Comparison of ENCODE assay signal across 16 mouse cellular contexts in genomic region chr17:47642992-47643391, GRCm38 (mm10). TPM values are rescaled to one million over a fixed set of nuclear protein-coding genes. Genes with fewer than 3 reads are reported as not detected.
A peak's percentile ranks its signal among the peaks of the same experiment; 100 is the strongest.
DNase-seq lines count a peak whose midpoint lies in the region; ATAC-seq and TF ChIP-seq lines count a peak whose summit lies in the region.
"Had no signal": no experiment of that assay in that cellular context is flagged by ENCODE, and none has a peak within 500 bp of the region (broad histone marks: within the 10 kb centered on the region; RNA-seq: fewer than 3 reads in every experiment).

No protein-coding gene starts in this region.

- H3K36me3 ChIP-seq in kidney, adult 2 months (ENCODE audit: control insufficient read depth, insufficient read depth, low read length): no peaks in the 10 kb centered on the region
- H3K36me3 ChIP-seq in midbrain, postnatal 0 days (ENCODE audit: insufficient read depth, low read length): no peaks in the 10 kb centered on the region
- no peaks in the 10 kb centered on the region for H3K36me3 ChIP-seq in midbrain, embryonic 15.5 days (replicated peaks)
- H3K36me3 ChIP-seq in MEL (ENCODE audit: control insufficient read depth in 1 of 2, insufficient read depth in 2 of 2, low read length in 2 of 2): no peaks in the 10 kb centered on the region
- H3K36me3 ChIP-seq: forebrain, embryonic 15.5 days; kidney, embryonic 15.5 days; neural tube, embryonic 15.5 days had no signal

- no peaks in the 10 kb centered on the region for H3K27me3 ChIP-seq in kidney, adult 2 months (replicated peaks; ENCODE audit: control insufficient read depth, insufficient read depth, low read length)
- no peaks in the 10 kb centered on the region for H3K27me3 ChIP-seq in midbrain, postnatal 0 days (ENCODE audit: insufficient read depth, low read length)
- H3K27me3 ChIP-seq in midbrain, embryonic 15.5 days (replicated peaks): no peaks in the 10 kb centered on the region
- no peaks in the 10 kb centered on the region for H3K27me3 ChIP-seq in MEL (ENCODE audit: control insufficient read depth in 1 of 2, insufficient read depth in 2 of 2, low read length in 2 of 2)
- H3K27me3 ChIP-seq: forebrain, embryonic 15.5 days; kidney, embryonic 15.5 days; neural tube, embryonic 15.5 days had no signal

- H3K27ac ChIP-seq in kidney, adult 2 months (ENCODE audit: insufficient read depth, low read depth, low read length): no peak overlapping the region
- no peak overlapping the region for H3K27ac ChIP-seq in midbrain, postnatal 0 days (ENCODE audit: low read depth, low read length)
- H3K27ac ChIP-seq in midbrain, embryonic 15.5 days: no peak overlapping the region
- H3K27ac ChIP-seq in MEL (ENCODE audit: control insufficient read depth, low read depth, low read length): no peak overlapping the region
- H3K27ac ChIP-seq: forebrain, embryonic 15.5 days; hindbrain, embryonic 14.5 days; kidney, embryonic 15.5 days; neural tube, embryonic 15.5 days had no signal

- no peak for TF ChIP-seq EP300 in MEL (IDR thresholded peaks at IDR 0.05; ENCODE audit: low read depth in 1 of 2, low read length in 2 of 2)

- WGBS in kidney, adult 2 months: 83% methylated on average over 2 of the region's 2 CpGs
- 88% methylated on average over 2 of the region's 2 CpGs for WGBS in midbrain, postnatal 0 days
- 88% methylated on average over 2 of the region's 2 CpGs for WGBS in midbrain, embryonic 15.5 days

- no peak overlapping the region for H3K4me3 ChIP-seq in kidney, adult 2 months (ENCODE audit: insufficient read depth, low read depth, low read length)
- H3K4me3 ChIP-seq in midbrain, postnatal 0 days (ENCODE audit: low read depth, low read length): no peak overlapping the region
- H3K4me3 ChIP-seq in midbrain, embryonic 15.5 days: no peak overlapping the region
- H3K4me3 ChIP-seq in MEL (ENCODE audit: control insufficient read depth in 1 of 2, insufficient read depth in 1 of 2, low read depth in 2 of 2, low read length in 2 of 2): no peak overlapping the region
- H3K4me3 ChIP-seq: forebrain, embryonic 15.5 days; kidney, embryonic 15.5 days; neural tube, embryonic 15.5 days had no signal

- no peak for ATAC-seq in midbrain, postnatal 0 days (ENCODE audit: low FRiP score)
- ATAC-seq in midbrain, embryonic 15.5 days (replicated peaks): no peak
- ATAC-seq: forebrain, embryonic 15.5 days had no signal

- TF ChIP-seq CTCF in kidney, adult 2 months (conservative IDR thresholded peaks at IDR 0.05; ENCODE audit: insufficient read depth, insufficient read length, low read depth, low read length): 0 out of 2 replicates have a peak, but pooled peaks have one; percentile 9
- peak; percentile 37 for TF ChIP-seq CTCF in midbrain, postnatal 0 days (IDR thresholded peaks at IDR 0.05)
- TF ChIP-seq CTCF in MEL (IDR thresholded peaks at IDR 0.05 in 2 of 3, conservative IDR thresholded peaks at IDR 0.05 in 1 of 3; ENCODE audit: control insufficient read depth in 1 of 3, insufficient read depth in 1 of 3, low read depth in 2 of 3, low read length in 3 of 3, poor library complexity in 1 of 3, severe bottlenecking in 1 of 3): peak; percentile 17 to 53 (median 20); a peak in 5 of 6 replicates

- H3K9ac ChIP-seq in midbrain, postnatal 0 days (replicated peaks; ENCODE audit: low read length, poor library complexity, severe bottlenecking): no peak overlapping the region
- H3K9ac ChIP-seq in midbrain, embryonic 15.5 days: no peak overlapping the region
- no peak overlapping the region for H3K9ac ChIP-seq in MEL (ENCODE audit: control insufficient read depth, low read depth, low read length, poor library complexity, severe bottlenecking)
- H3K9ac ChIP-seq: forebrain, embryonic 15.5 days; hindbrain, embryonic 14.5 days; kidney, embryonic 15.5 days; neural tube, embryonic 15.5 days had no signal

- no peak overlapping the region for H3K4me2 ChIP-seq in midbrain, postnatal 0 days (ENCODE audit: low read depth, low read length, poor library complexity, severe bottlenecking)
- no peak overlapping the region for H3K4me2 ChIP-seq in midbrain, embryonic 15.5 days
- H3K4me2 ChIP-seq: forebrain, embryonic 15.5 days; hindbrain, embryonic 14.5 days; kidney, embryonic 15.5 days; neural tube, embryonic 15.5 days had no signal

- peak; percentile 26 for DNase-seq in kidney, adult 2 months
- no peak for DNase-seq in kidney, postnatal 14 days
- no peak for DNase-seq in midbrain, postnatal 0 days (ENCODE audit: low spot score)
- DNase-seq in MEL (ENCODE audit: low read depth, low spot score): peak; percentile 60
- DNase-seq in naive thymus-derived CD4-positive, alpha-beta T cell, adult 2 months (ENCODE audit: low read depth): peak; percentile 17
- DNase-seq in urinary bladder, postnatal 10 days (ENCODE audit: low spot score): no peak
- DNase-seq: cerebellum, adult 18-20 months; gastrocnemius, postnatal 36 days; left cerebral cortex, postnatal 4 days; lung, adult 2 months had no signal

- TF ChIP-seq POLR2A in kidney, adult 2 months (IDR thresholded peaks at IDR 0.05; ENCODE audit: low read depth, low read length): no peak
- no peak for TF ChIP-seq POLR2A in MEL (IDR thresholded peaks at IDR 0.05; ENCODE audit: control insufficient read depth in 1 of 2, insufficient read depth in 1 of 2, low read depth in 1 of 2, low read length in 2 of 2, poor library complexity in 1 of 2)

- no peaks in the 10 kb centered on the region for H3K4me1 ChIP-seq in kidney, adult 2 months (ENCODE audit: control insufficient read depth, insufficient read depth, low read length)
- H3K4me1 ChIP-seq in midbrain, postnatal 0 days (ENCODE audit: insufficient read depth, low read length): no peaks in the 10 kb centered on the region
- H3K4me1 ChIP-seq in midbrain, embryonic 15.5 days: peaks cover 3% of the 10 kb centered on the region; the same call in 1 of the 2 replicates
- H3K4me1 ChIP-seq in MEL (ENCODE audit: control insufficient read depth in 1 of 2, insufficient read depth in 2 of 2, low read length in 2 of 2): no peaks in the 10 kb centered on the region
- H3K4me1 ChIP-seq: kidney, embryonic 15.5 days had no signal

- no peaks in the 10 kb centered on the region for H3K79me2 ChIP-seq in MEL (ENCODE audit: control insufficient read depth, insufficient read depth, low read length, poor library complexity)

- no peak; the same call in 1 of the 2 replicates for TF ChIP-seq RAD21 in MEL (IDR thresholded peaks at IDR 0.05; ENCODE audit: low read depth, low read length)

- no peaks in the 10 kb centered on the region for H3K9me3 ChIP-seq in midbrain, postnatal 0 days (ENCODE audit: low read length)
- H3K9me3 ChIP-seq in midbrain, embryonic 15.5 days: no peaks in the 10 kb centered on the region
- no peaks in the 10 kb centered on the region for H3K9me3 ChIP-seq in MEL (replicated peaks; ENCODE audit: insufficient read depth, low read length)
- H3K9me3 ChIP-seq: forebrain, embryonic 15.5 days; G1E; kidney, embryonic 15.5 days; neural tube, embryonic 15.5 days had no signal

TF ChIP-seq in MEL, 35 proteins besides CTCF, POLR2A, EP300 and RAD21:
- peak; percentile 34; the same call in 1 of the 2 replicates for TF ChIP-seq SMC3 (IDR thresholded peaks at IDR 0.05; ENCODE audit: low read depth, low read length)
- TF ChIP-seq BHLHE40 (IDR thresholded peaks at IDR 0.05; ENCODE audit: borderline replicate concordance, low read depth, low read length): no peak

RNA-seq across cellular contexts. Expression of gene Usp49, which starts 12.5 kb away (rescaled TPM):
- 5.1 and 5.3 TPM in 2 replicates for polyA plus RNA-seq in kidney, adult 2 months (2012; rRNA removed)
- total RNA-seq in midbrain, postnatal 0 days (2014; rRNA removed): 24.3 and 24.4 TPM in 2 replicates
- polyA plus RNA-seq in midbrain, postnatal 0 days (2015; fragmentation: Nextera tagmentation; extraction: Ambion mirVana): 3.7 and 3.9 TPM in 2 replicates
- polyA plus RNA-seq in midbrain, embryonic 15.5 days (2015; fragmentation: Nextera tagmentation; extraction: Ambion mirVana): 9.0 and 9.5 TPM in 2 replicates
- 5.2 and 5.5 TPM in 2 replicates for total RNA-seq in MEL (2012; rRNA removed)
- polyA plus RNA-seq in MEL (2012; ENCODE audit: insufficient read depth in 1 of 2, insufficient read length in 2 of 2, low read depth in 1 of 2, low replicate concordance in 2 of 2, missing spikeins in 1 of 2): 10 to 100 TPM in 1 of 2 experiments, not detected in 1; 16.1 TPM

RNA-seq across cellular contexts. Expression of gene Gm20517, which starts 31.6 kb away (rescaled TPM):
- polyA plus RNA-seq in kidney, adult 2 months (2012; rRNA removed): 0.45 and 0.64 TPM in 2 replicates
- 3.2 and 8.0 TPM in 2 replicates for total RNA-seq in midbrain, postnatal 0 days (2014; rRNA removed)
- polyA plus RNA-seq in midbrain, postnatal 0 days (2015; fragmentation: Nextera tagmentation; extraction: Ambion mirVana): 0.96 and 1.1 TPM in 2 replicates
- 2.0 and 2.9 TPM in 2 replicates for polyA plus RNA-seq in midbrain, embryonic 15.5 days (2015; fragmentation: Nextera tagmentation; extraction: Ambion mirVana)
- total RNA-seq in MEL (2012; rRNA removed): 1.1 and 2.9 TPM in 2 replicates
- 1 to 10 TPM in 1 of 2 experiments, not detected in 1; 1.9 TPM for polyA plus RNA-seq in MEL (2012; ENCODE audit: insufficient read depth in 1 of 2, insufficient read length in 2 of 2, low read depth in 1 of 2, low replicate concordance in 2 of 2, missing spikeins in 1 of 2)

RNA-seq across cellular contexts. Expression of gene Med20, which starts 31.6 kb away (rescaled TPM):
- 22.8 and 25.3 TPM in 2 replicates for polyA plus RNA-seq in kidney, adult 2 months (2012; rRNA removed)
- total RNA-seq in midbrain, postnatal 0 days (2014; rRNA removed): 33.8 and 44.7 TPM in 2 replicates
- polyA plus RNA-seq in midbrain, postnatal 0 days (2015; fragmentation: Nextera tagmentation; extraction: Ambion mirVana): 32.4 TPM in 2 replicates
- polyA plus RNA-seq in midbrain, embryonic 15.5 days (2015; fragmentation: Nextera tagmentation; extraction: Ambion mirVana): 49.6 and 50.4 TPM in 2 replicates
- 45.9 and 62.6 TPM in 2 replicates for total RNA-seq in MEL (2012; rRNA removed)
- polyA plus RNA-seq in MEL (2012; ENCODE audit: insufficient read depth in 1 of 2, insufficient read length in 2 of 2, low read depth in 1 of 2, low replicate concordance in 2 of 2, missing spikeins in 1 of 2): 10 to 100 TPM in 1 of 2 experiments, not detected in 1; 45.7 TPM

RNA-seq across cellular contexts. Expression of gene Bysl, which starts 31.7 kb away (rescaled TPM):
- polyA plus RNA-seq in kidney, adult 2 months (2012; rRNA removed): 7.9 and 8.3 TPM in 2 replicates
- 25.8 and 26.0 TPM in 2 replicates for total RNA-seq in midbrain, postnatal 0 days (2014; rRNA removed)
- polyA plus RNA-seq in midbrain, postnatal 0 days (2015; fragmentation: Nextera tagmentation; extraction: Ambion mirVana): 31.9 and 33.1 TPM in 2 replicates
- 39.7 TPM in 2 replicates for polyA plus RNA-seq in midbrain, embryonic 15.5 days (2015; fragmentation: Nextera tagmentation; extraction: Ambion mirVana)
- total RNA-seq in MEL (2012; rRNA removed): 60.2 and 69.3 TPM in 2 replicates
- polyA plus RNA-seq in MEL (2012; ENCODE audit: insufficient read depth in 1 of 2, insufficient read length in 2 of 2, low read depth in 1 of 2, low replicate concordance in 2 of 2, missing spikeins in 1 of 2): 10 to 100 TPM in 1 of 2 experiments, not detected in 1; 85.4 TPM

RNA-seq across cellular contexts. Expression of gene Tomm6, which starts 45.2 kb away (rescaled TPM):
- 103 and 153 TPM in 2 replicates for polyA plus RNA-seq in kidney, adult 2 months (2012; rRNA removed)
- total RNA-seq in midbrain, postnatal 0 days (2014; rRNA removed): 117 and 136 TPM in 2 replicates
- 334 and 339 TPM in 2 replicates for polyA plus RNA-seq in midbrain, postnatal 0 days (2015; fragmentation: Nextera tagmentation; extraction: Ambion mirVana)
- polyA plus RNA-seq in midbrain, embryonic 15.5 days (2015; fragmentation: Nextera tagmentation; extraction: Ambion mirVana): 242 and 256 TPM in 2 replicates
- 66.5 and 67.6 TPM in 2 replicates for total RNA-seq in MEL (2012; rRNA removed)
- 100 to 1,000 TPM in 1 of 2 experiments, not detected in 1; 577 TPM for polyA plus RNA-seq in MEL (2012; ENCODE audit: insufficient read depth in 1 of 2, insufficient read length in 2 of 2, low read depth in 1 of 2, low replicate concordance in 2 of 2, missing spikeins in 1 of 2)

Comparison
In these comparisons a context has a peak if more than half of its experiments do, and no peak if none do; other contexts are left out.
1. DNase-seq: peak in kidney, adult 2 months (single experiment), MEL (single experiment) and naive thymus-derived CD4-positive, alpha-beta T cell, adult 2 months (single experiment); none in kidney, postnatal 14 days (single experiment), midbrain, postnatal 0 days (single experiment) and urinary bladder, postnatal 10 days (single experiment).
2. Peak in every context shown above with its lines, with median percentiles within 50 percentile points of each other: CTCF ChIP-seq.